In genomic region chr11:54204781-54205180, GRCm38 (mm10) we compare ENCODE assay signal across 44 mouse cellular contexts. TPM values are rescaled to one million over a fixed set of nuclear protein-coding genes. Genes with fewer than 3 reads are reported as not detected.
"Had no signal": no experiment of that assay in that cellular context is flagged by ENCODE, and none has a peak within 500 bp of the region (broad histone marks: within the 10 kb centered on the region; RNA-seq: fewer than 3 reads in every experiment).

No protein-coding gene starts in this region.

- DNase-seq: liver; liver, embryonic 13.5 days; liver, postnatal 0 days; lung, adult 18-20 months; lung, adult 2 months; lung, embryonic 14.5 days; lung, postnatal 10 days; lung, postnatal 14 days; lung, postnatal 36 days; lung, postnatal 4 days; midbrain, embryonic 14.5 days had no signal

- H3K9ac ChIP-seq: limb, embryonic 12.5 days; limb, embryonic 13.5 days; limb, embryonic 15.5 days; liver, embryonic 12.5 days; liver, embryonic 13.5 days; liver, embryonic 14.5 days; liver, embryonic 15.5 days; liver, postnatal 0 days; lung, embryonic 14.5 days; lung, embryonic 15.5 days; midbrain, embryonic 12.5 days; midbrain, embryonic 13.5 days; midbrain, embryonic 15.5 days; neural tube, embryonic 12.5 days had no signal

- H3K27ac ChIP-seq: limb, embryonic 10.5 days; limb, embryonic 12.5 days; limb, embryonic 13.5 days; limb, embryonic 15.5 days; liver, embryonic 12.5 days; liver, embryonic 13.5 days; liver, embryonic 14.5 days; liver, embryonic 15.5 days; lung, embryonic 15.5 days; macrophage; midbrain, embryonic 10.5 days; midbrain, embryonic 12.5 days; midbrain, embryonic 13.5 days; midbrain, embryonic 15.5 days; neural tube, embryonic 12.5 days had no signal

- H3K4me1 ChIP-seq: limb, embryonic 10.5 days; limb, embryonic 13.5 days; limb, embryonic 15.5 days; lung, embryonic 15.5 days; midbrain, embryonic 10.5 days; midbrain, embryonic 12.5 days; midbrain, embryonic 13.5 days; midbrain, embryonic 15.5 days; neural tube, embryonic 12.5 days had no signal

- H3K9me3 ChIP-seq: limb, embryonic 10.5 days; limb, embryonic 13.5 days; limb, embryonic 15.5 days; liver, embryonic 12.5 days; liver, embryonic 13.5 days; liver, embryonic 15.5 days; lung, embryonic 15.5 days; midbrain, embryonic 10.5 days; midbrain, embryonic 12.5 days; midbrain, embryonic 13.5 days; midbrain, embryonic 15.5 days; neural tube, embryonic 12.5 days had no signal

- H3K36me3 ChIP-seq: limb, embryonic 10.5 days; limb, embryonic 12.5 days; limb, embryonic 13.5 days; limb, embryonic 15.5 days; liver, embryonic 12.5 days; liver, embryonic 13.5 days; liver, embryonic 15.5 days; lung, embryonic 15.5 days; midbrain, embryonic 10.5 days; midbrain, embryonic 12.5 days; midbrain, embryonic 13.5 days; midbrain, embryonic 15.5 days; neural tube, embryonic 12.5 days had no signal

- H3K4me2 ChIP-seq: limb, embryonic 12.5 days; limb, embryonic 13.5 days; limb, embryonic 15.5 days; liver, embryonic 11.5 days; liver, embryonic 12.5 days; liver, embryonic 13.5 days; liver, embryonic 15.5 days; lung, embryonic 14.5 days; lung, embryonic 15.5 days; midbrain, embryonic 11.5 days; midbrain, embryonic 12.5 days; midbrain, embryonic 13.5 days; midbrain, embryonic 15.5 days; neural tube, embryonic 12.5 days had no signal

- H3K27me3 ChIP-seq: limb, embryonic 12.5 days; limb, embryonic 13.5 days; limb, embryonic 15.5 days; liver, embryonic 12.5 days; liver, embryonic 13.5 days; liver, embryonic 15.5 days; lung, embryonic 15.5 days; midbrain, embryonic 12.5 days; midbrain, embryonic 13.5 days; midbrain, embryonic 15.5 days; neural tube, embryonic 12.5 days had no signal

- H3K4me3 ChIP-seq: limb, embryonic 10.5 days; limb, embryonic 12.5 days; limb, embryonic 13.5 days; limb, embryonic 15.5 days; liver, embryonic 12.5 days; liver, embryonic 13.5 days; liver, embryonic 15.5 days; lung, embryonic 15.5 days; midbrain, embryonic 10.5 days; midbrain, embryonic 12.5 days; midbrain, embryonic 13.5 days; midbrain, embryonic 15.5 days; myocyte; neural tube, embryonic 12.5 days had no signal

RNA-seq across cellular contexts. Expression of gene Csf2, which starts 44.7 kb away (rescaled TPM):
- total RNA-seq: left cerebral cortex, adult 8-10 months; left cerebral cortex, postnatal 10 days; left cerebral cortex, postnatal 14 days; left cerebral cortex, postnatal 25 days; left cerebral cortex, postnatal 36 days; liver, adult 2 months; megakaryocyte progenitor cell, adult 5-6 weeks; megakaryocyte, adult 5-6 weeks; megakaryocyte-erythroid progenitor cell, adult 5-6 weeks; midbrain, postnatal 0 days; monocyte, adult 5-6 weeks had no signal
- polyA plus RNA-seq: limb, embryonic 10.5 days; limb, embryonic 11.5 days; limb, embryonic 12.5 days; limb, embryonic 13.5 days; limb, embryonic 14.5 days; limb, embryonic 15.5 days; liver, adult 2 months; liver, embryonic 11.5 days; liver, embryonic 12.5 days; liver, embryonic 13.5 days; liver, embryonic 14.5 days; liver, embryonic 15.5 days; liver, embryonic 16.5 days; liver, postnatal 0 days; macrophage; midbrain, embryonic 10.5 days; midbrain, embryonic 11.5 days; midbrain, embryonic 12.5 days; midbrain, embryonic 13.5 days; midbrain, embryonic 14.5 days; midbrain, embryonic 15.5 days; midbrain, embryonic 16.5 days; midbrain, postnatal 0 days; myocyte; neural tube, embryonic 11.5 days; neural tube, embryonic 12.5 days had no signal
